Mouse (Mus musculus) lung, postnatal 4 days (tissue): Measurements from ENCODE around the gene Mettl8.
A peak's percentile ranks its signal among the peaks of the same experiment; 100 is the strongest.

Experiments
- DNase-seq, 2 experiments: peaks; one replicate each; pipeline ENCODE4 v3.0.0; 2021

Mettl8 gene

GRCm38 (mm10) chr2:70974769-70975168 is 80.6 kb downstream of the Mettl8 start:
- DNase-seq = no peak

GRCm38 (mm10) chr2:70972795-70973518 is 82.4 kb downstream of the Mettl8 start:
- no peak for DNase-seq

DNA sequence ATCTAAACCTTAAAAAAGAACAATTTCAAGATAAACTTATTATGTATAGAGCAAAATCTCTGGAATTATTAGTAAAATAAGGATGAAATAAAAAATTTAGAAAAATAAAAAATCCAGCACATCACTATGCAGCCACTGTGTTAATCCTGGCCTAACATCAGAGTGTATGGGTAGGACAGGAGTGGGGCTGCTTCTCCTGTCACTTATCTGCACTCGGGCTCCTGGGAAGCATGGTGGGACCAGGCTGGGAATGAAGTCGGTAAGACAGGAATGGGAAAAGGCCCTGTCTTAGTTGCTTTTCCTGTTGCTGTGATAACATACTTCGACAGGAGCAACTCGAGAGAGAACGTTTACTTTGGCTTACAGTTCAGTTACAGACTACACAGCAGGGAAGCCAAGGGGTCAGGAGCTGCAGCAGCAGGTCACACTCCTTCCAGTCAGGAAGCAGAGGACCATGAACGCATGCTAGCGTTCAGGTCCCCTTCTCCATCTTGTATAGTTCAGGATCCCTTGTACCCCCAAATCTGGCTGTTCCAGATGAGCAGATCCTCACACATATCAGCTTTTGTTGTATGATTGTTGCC is 85.1 kb downstream of the Mettl8 start:
- no peak for DNase-seq

DNA sequence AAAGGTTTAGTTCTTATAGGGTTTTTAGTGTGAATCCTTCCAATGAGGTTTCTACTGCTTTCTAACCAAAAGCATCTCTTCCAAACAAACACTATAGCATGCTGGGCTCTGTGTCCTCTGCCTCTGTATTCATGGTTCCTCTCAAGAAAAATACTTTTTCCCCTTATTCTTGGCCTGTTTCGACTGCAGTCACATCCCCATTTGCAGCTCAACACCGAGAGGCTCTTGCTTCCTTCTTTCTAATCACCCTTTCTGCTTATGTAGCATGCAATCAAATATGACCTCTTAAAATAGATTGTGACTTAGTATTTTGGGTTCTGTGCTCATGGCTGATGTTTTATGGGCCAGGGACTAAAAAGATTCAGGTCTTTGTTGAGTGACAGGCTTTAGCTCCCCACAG is 87.1 kb downstream of the Mettl8 start:
- no peak for DNase-seq

DNA sequence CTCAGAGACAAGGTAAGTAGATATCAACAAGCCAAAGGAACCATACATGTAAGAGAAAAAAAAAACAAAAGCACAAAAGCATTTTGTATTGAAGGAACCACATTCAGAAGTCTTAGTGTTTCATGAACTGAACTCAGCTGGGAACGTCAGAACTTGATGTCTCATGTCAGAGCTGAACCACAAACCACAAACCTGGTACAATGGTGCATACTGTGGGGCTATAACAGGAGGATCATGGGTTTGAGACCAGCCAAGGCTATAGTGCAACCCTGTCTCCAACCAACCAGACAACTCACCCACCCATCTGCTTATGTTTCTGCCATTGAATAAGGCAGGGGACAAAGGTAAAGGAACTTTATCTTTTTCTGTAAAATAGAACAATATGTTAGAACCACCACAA is 88.2 kb downstream of the Mettl8 start:
- DNase-seq = no peak

- no peak for DNase-seq
Measured at GRCm38 (mm10) chr2:70964809-70965208, 90.6 kb downstream of the Mettl8 start.

GRCm38 (mm10) chr2:70962921-70963320 is 92.5 kb downstream of the Mettl8 start:
- DNase-seq = no peak

DNA sequence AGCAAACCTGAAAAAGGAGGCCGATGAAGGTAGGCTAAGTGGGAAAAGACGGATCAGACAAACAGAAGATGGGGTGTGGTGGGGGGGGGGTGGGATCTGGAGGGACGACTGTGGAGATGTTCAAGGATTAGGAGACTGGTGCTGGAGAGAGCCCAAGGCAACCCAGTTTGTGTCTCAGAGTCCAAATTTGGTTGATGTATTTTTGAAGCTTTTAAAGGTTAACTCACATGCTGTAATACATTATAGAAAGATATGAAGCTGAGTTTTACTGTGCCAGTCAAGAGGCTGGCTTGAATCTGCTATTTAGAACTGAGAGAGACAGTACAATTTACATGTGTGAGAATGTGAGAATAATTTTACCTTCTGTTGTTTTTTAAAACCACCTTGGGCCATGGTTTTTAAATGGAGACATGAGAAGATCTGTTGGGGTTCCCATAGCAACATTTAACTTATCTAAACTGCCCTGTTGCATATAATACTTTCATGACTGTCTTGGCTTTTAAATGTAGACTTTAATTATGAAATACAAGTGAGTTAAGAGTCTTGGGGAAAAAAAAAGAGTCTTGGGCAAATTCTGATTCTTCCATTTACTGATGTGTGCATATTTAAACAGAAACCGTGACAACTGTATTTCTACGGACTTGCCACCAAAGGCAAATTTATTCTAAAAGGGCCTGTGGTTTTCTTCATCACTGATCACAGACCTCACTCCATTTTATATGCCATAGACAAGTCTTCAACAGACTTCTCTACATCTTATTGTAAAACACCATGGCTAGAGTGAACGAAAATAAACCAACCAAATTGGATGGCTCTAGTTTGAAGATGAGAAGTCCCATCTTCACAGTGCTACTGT is 94.1 kb downstream of the Mettl8 start:
- no peak for DNase-seq

DNA sequence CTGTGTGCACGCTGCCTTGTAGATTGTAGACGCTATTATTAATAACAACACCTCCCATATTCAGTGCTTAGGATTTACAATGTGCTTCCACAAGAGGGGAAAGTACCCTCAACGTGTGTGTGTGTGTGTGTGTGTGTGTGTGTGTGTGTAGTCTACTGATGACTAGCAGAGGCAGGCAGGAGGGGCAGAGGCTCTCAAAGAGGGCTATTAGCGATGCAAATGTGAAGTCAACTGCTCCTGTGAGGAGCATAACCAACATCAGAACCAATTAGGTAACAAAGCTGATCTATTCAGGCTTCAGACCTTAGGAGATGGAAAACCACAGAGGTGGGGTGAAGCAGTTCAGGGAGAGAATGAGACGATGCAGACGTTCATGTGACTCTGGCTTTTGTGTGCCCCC is 95.3 kb downstream of the Mettl8 start:
- no peak for DNase-seq

DNA sequence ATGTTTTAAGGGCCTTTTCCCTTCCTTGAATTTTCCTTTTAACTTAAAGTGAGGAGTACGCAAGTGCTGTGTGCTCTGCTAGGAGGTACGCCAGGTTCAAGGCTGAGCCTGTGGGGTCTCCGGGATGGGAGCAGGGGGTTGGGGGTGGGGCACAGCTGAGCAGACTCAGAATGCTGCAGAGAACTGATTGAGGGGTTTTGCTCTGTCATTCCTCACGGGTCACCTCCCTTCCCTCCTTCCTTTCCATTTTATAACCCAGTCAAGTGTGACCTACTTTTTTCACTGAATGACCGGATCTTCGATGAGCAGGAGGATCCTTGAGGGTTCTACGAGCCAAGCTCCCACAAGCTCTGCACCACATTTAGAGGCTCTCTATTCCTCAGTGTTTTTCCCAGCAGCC is 96.0 kb downstream of the Mettl8 start:
- DNase-seq = no peak

- no peak for DNase-seq
Measured at GRCm38 (mm10) chr2:70958536-70958935, 96.8 kb downstream of the Mettl8 start.

DNA sequence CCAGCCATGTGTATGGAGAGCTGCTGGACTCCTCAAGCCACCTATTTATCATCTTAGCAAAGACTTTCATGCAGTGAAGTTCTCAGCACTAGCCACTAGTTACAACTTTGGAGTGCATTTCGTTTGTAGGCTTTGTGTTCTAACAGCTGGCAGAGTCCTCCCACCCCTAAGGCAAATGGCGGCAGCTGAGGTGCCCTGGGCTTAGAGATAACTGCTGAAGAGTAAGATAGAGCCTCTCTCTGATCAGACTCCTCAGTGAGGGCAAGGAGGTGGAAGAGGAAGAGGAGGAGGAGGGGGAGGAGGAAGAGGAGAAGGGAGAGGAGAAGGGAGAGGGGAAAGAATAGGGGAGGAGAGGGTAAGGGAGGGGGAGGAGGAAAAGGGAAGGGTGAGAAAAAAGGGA is 101.8 kb downstream of the Mettl8 start:
- DNase-seq = no peak

GRCm38 (mm10) chr2:70951944-70952343 is 103.4 kb downstream of the Mettl8 start:
- no peak for DNase-seq

- no peak for DNase-seq
Measured at GRCm38 (mm10) chr2:70944511-70945305, 110.7 kb downstream of the Mettl8 start.

DNA sequence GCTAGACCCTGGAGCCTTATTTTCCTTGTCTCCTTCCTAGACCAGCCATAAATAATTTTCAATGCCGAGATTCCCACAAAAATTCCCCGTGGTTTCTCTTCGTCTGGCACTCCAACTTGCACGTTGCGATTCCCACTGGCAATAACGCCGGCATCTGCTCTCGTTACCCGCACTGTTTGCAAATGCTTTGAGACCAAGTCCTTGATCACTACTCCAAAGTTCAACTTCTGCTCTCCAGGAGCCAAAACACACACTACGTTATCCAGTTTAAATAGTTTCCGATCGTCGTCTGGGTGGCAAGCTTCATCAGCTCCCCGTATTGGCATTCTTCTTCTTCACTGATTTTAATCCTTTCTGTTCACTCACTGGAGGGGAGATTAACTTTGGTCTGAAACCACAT is 114.6 kb downstream of the Mettl8 start:
- DNase-seq = peak in 1 of 2 experiments; percentile 34

DNA sequence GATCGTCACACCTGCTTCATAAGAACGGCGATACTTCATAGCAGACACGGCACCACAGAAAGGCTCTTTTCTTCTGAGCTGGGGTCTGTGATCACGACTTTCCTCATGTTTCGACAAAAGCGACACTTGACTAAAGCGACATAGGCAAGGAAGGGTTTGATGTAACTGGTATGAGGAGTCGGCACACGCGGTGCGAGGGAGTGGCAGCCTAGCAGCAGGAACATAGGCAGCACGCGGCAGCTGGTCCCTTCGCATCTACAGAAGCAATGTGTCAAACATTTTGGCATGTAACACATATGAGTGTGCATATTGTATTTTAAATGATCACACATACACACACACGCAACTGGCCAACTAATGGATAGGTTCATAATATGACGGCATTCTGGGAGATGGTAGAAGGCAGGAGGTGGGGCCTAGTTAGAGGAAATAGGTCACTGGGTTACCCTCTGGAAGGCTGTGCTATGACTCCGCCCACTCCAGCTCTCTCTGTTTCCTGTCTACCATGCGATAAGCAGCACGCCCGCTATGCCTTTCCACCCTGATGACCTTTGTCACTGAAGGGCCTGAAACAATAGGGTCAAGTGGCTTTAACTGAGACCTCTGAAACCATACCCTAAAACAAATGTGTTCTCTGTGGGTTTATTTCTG is 116.4 kb downstream of the Mettl8 start:
- DNase-seq = no peak

DNA sequence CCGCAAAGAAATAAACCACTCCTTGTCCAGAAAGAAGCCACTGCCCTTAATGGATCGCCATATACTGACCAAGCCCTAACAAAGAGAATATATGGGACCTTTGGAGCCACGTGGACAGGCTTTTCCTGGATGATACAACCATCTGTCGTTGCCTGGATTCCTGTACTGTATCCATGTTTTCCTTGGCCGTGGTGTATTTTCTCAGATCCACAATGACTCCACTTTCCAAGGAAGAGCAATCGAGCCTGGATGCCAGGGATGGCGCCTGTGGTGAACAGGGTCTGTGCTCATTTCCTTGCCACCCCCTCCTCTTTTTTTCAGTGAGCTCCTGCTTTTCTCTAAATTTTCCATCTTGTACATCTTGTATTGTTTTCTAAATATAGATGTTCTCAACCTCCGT is 120.6 kb downstream of the Mettl8 start:
- DNase-seq = no peak

DNA sequence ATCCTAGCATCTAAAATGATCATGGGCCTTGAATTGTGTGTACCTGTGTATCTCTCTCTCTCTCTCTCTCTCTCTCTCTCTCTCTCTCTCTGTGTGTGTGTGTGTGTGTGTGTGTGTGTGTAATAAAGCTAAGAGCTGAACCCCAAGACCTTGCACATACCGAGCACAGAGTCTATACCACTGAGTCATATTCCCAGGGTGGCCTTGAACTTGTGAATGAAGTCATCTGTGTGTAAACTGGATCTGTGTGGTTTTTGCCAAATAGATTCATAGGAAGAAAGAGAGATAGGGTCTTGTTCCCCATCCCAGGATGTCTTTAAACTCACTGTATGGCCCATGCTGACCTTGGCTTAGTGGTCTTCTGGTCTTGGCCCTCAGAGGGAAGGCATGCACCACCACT is 121.9 kb downstream of the Mettl8 start:
- no peak for DNase-seq

DNA sequence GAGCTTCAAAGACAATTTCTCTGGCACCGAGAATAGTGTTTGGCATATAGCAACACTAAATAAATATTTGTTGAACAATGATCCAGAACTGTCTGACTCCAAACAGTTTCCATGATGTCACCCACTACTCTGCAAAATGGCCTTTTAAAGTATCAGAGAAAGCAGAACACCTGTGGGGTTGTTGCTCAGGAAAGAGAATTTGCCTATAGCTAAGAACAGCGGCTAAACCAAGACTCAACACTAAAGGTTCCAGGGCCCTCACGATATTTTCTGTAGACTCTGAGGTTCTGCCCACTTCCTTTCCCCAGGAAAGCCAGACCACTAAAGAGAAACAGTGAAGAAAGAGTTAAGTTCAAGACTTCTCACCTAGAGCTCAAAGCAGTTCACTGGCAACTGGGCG is 122.4 kb downstream of the Mettl8 start:
- DNase-seq = no peak

DNA sequence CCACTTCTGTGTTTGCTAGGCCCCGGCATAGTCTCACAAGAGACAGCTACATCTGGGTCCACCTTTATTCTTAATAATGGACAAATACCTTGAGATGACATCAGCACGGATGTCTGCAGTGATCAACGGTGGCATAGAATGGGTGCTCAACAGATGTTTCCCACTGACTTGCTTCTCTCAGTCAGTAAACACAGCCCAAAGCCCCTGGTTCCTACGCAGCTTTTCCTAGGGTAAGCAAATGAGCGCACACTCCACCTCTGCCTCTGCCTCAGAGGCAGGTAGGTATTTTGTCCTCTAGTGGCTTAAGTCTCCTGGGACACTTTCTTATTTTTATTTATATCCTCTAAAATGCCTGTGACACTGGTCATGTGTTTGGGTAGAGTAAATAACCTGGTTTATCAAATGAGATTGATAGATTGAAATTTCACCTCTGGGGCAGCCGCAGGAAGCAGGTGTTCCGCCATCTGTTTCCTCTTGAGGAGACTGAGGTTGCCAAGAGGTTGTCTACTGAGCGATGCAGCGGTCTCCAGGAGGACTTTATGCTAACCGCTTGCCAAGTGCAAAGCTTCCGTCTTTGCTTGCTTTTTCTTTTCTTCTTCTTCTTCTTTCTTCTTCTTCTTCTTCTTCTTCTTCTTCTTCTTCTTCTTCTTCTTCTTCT is 124.6 kb downstream of the Mettl8 start:
- DNase-seq = no peak

- no peak for DNase-seq
Measured at GRCm38 (mm10) chr2:70929714-70930113, 125.7 kb downstream of the Mettl8 start.

GRCm38 (mm10) chr2:70924049-70924448 is 131.3 kb downstream of the Mettl8 start:
- no peak for DNase-seq
